Comparison of ENCODE assay signal across 13 mouse cellular contexts in genomic region chr5:143704875-143705658, GRCm38 (mm10). TPM values are rescaled to one million over a fixed set of nuclear protein-coding genes. Genes with fewer than 3 reads are reported as not detected.
DNase-seq lines count a peak whose midpoint lies in the region; ATAC-seq and TF ChIP-seq lines count a peak whose summit lies in the region.
"Had no signal": no experiment of that assay in that cellular context is flagged by ENCODE, and none has a peak within 500 bp of the region (broad histone marks: within the 10 kb centered on the region; RNA-seq: fewer than 3 reads in every experiment).

No protein-coding gene starts in this region.

- WGBS in heart, embryonic 11.5 days (ENCODE audit: insufficient replicate concordance): 76% methylated on average over 13 of the region's 13 CpGs
- WGBS in heart, adult 2 months: 68% methylated on average over 13 of the region's 13 CpGs
- 78% methylated on average over 13 of the region's 13 CpGs for WGBS in liver, embryonic 14.5 days (ENCODE audit: insufficient replicate concordance)

- H3K4me2 ChIP-seq in heart, embryonic 11.5 days: no peak overlapping the region
- no peak overlapping the region for H3K4me2 ChIP-seq in liver, embryonic 14.5 days (ENCODE audit: low read depth)
- H3K4me2 ChIP-seq: limb, embryonic 15.5 days had no signal

- H3K36me3 ChIP-seq in heart, embryonic 11.5 days (ENCODE audit: control insufficient read depth, insufficient read depth, low read length): peaks cover 15% of the 10 kb centered on the region; the same call in 1 of the 2 replicates
- H3K36me3 ChIP-seq in heart, adult 2 months (ENCODE audit: control insufficient read depth, insufficient read depth, low read length): no peaks in the 10 kb centered on the region
- H3K36me3 ChIP-seq in liver, embryonic 14.5 days (replicated peaks; ENCODE audit: control insufficient read depth, insufficient read depth, low read depth): peaks cover 71% of the 10 kb centered on the region

- no peak for TF ChIP-seq POLR2A in heart, adult 2 months (IDR thresholded peaks at IDR 0.05; ENCODE audit: insufficient read depth, low read depth, low read length)

- H3K27ac ChIP-seq in heart, embryonic 11.5 days (ENCODE audit: low read depth, low read length): peak overlapping the region; percentile 54
- no peak overlapping the region for H3K27ac ChIP-seq in heart, adult 2 months
- 0 out of 2 replicates have a peak overlapping the region, but pooled peaks have one; percentile 13 for H3K27ac ChIP-seq in left cerebral cortex, adult 2 months
- peak overlapping the region; percentile 29; the same call in 1 of the 2 replicates for H3K27ac ChIP-seq in liver, embryonic 14.5 days
- H3K27ac ChIP-seq: limb, embryonic 15.5 days had no signal

- H3K27me3 ChIP-seq in heart, embryonic 11.5 days (ENCODE audit: control insufficient read depth, insufficient read depth, low read length): no peaks in the 10 kb centered on the region
- no peaks in the 10 kb centered on the region for H3K27me3 ChIP-seq in heart, adult 2 months (ENCODE audit: control insufficient read depth, insufficient read depth, low read length)
- H3K27me3 ChIP-seq in liver, embryonic 14.5 days (ENCODE audit: control insufficient read depth, insufficient read depth, low read length): no peaks in the 10 kb centered on the region
- H3K27me3 ChIP-seq: limb, embryonic 15.5 days had no signal

- intact Hi-C loops in heart, adult 2 months (cut with DNase I): no loop called here
- intact Hi-C loops in left cerebral cortex, adult 2 months (cut with DNase I): no loop called here

- H3K9me3 ChIP-seq in heart, embryonic 11.5 days (replicated peaks; ENCODE audit: control insufficient read depth, low read length): no peaks in the 10 kb centered on the region
- H3K9me3 ChIP-seq in liver, embryonic 14.5 days (ENCODE audit: control insufficient read depth, low read length): no peaks in the 10 kb centered on the region
- H3K9me3 ChIP-seq: forebrain, embryonic 10.5 days; limb, embryonic 15.5 days had no signal

- H3K4me1 ChIP-seq in heart, embryonic 11.5 days (ENCODE audit: control insufficient read depth, insufficient read depth, low read length): peaks cover 24% of the 10 kb centered on the region
- peaks cover 2% of the 10 kb centered on the region; the same call in 1 of the 2 replicates for H3K4me1 ChIP-seq in heart, adult 2 months (ENCODE audit: control insufficient read depth, insufficient read depth, low read length)
- peaks cover 15 to 20% of the 10 kb centered on the region in 2 experiments for H3K4me1 ChIP-seq in liver, embryonic 14.5 days (replicated peaks; ENCODE audit: control insufficient read depth in 2 of 2, insufficient read depth in 2 of 2, low read length in 1 of 2)
- H3K4me1 ChIP-seq: forebrain, embryonic 10.5 days had no signal

- no peak for TF ChIP-seq CTCF in heart, adult 2 months (IDR thresholded peaks at IDR 0.05)
- TF ChIP-seq CTCF in left cerebral cortex, adult 2 months (IDR thresholded peaks at IDR 0.05): no peak
- no peak for TF ChIP-seq CTCF in liver, embryonic 14.5 days (IDR thresholded peaks at IDR 0.05; ENCODE audit: low read depth)

- H3K79me2 ChIP-seq in heart, adult 2 months (replicated peaks; ENCODE audit: control insufficient read depth, insufficient read depth, low read length): no peaks in the 10 kb centered on the region

- H3K4me3 ChIP-seq in heart, embryonic 11.5 days (ENCODE audit: low read depth, low read length): no peak overlapping the region
- no peak overlapping the region for H3K4me3 ChIP-seq in heart, adult 2 months
- H3K4me3 ChIP-seq in left cerebral cortex, adult 2 months: no peak overlapping the region
- no peak overlapping the region for H3K4me3 ChIP-seq in liver, embryonic 14.5 days (ENCODE audit: insufficient read depth in 1 of 2, low read depth in 2 of 2, low read length in 2 of 2)
- H3K4me3 ChIP-seq: forebrain, embryonic 10.5 days; limb, embryonic 15.5 days; myocyte had no signal

- no peak for DNase-seq in heart, adult 2 months
- no peak for DNase-seq in left cerebral cortex, adult 2 months (ENCODE audit: extremely low spot score in 1 of 2, low spot score in 2 of 2)
- DNase-seq in left cerebral cortex, adult 8-10 months (ENCODE audit: low spot score in 2 of 2): no peak
- DNase-seq in cerebellum, adult 11 months: peak; percentile 54
- no peak for DNase-seq in liver, embryonic 14.5 days (ENCODE audit: low read depth in 3 of 3, low spot score in 3 of 3)
- DNase-seq in retina, embryonic 14.5 days (ENCODE audit: low spot score): no peak
- DNase-seq: kidney, adult 2 months; thymus, postnatal 25 days had no signal

- TF ChIP-seq EP300 in heart, adult 2 months (IDR thresholded peaks at IDR 0.05; ENCODE audit: insufficient read depth, low read depth, low read length): no peak
- no peak for TF ChIP-seq EP300 in liver, embryonic 14.5 days (IDR thresholded peaks at IDR 0.05; ENCODE audit: low read depth)

- no peak for ATAC-seq in heart, embryonic 11.5 days (replicated peaks; ENCODE audit: insufficient number of reproducible peaks, low FRiP score, low TSS enrichment)
- no peak for ATAC-seq in liver, embryonic 14.5 days (ENCODE audit: insufficient read depth)
- no peak for ATAC-seq in megakaryocyte-erythroid progenitor cell, adult 5-6 weeks (replicated peaks; ENCODE audit: low FRiP score, low TSS enrichment, poor library complexity, severe bottlenecking)

- H3K9ac ChIP-seq in heart, embryonic 11.5 days (ENCODE audit: low read depth, low read length): no peak overlapping the region
- H3K9ac ChIP-seq in heart, adult 2 months (ENCODE audit: low read depth, low read length): no peak overlapping the region
- H3K9ac ChIP-seq in liver, embryonic 14.5 days (replicated peaks): peak overlapping the region; percentile 18; the same call in 1 of the 2 replicates
- H3K9ac ChIP-seq: limb, embryonic 15.5 days had no signal

RNA-seq across cellular contexts. Expression of gene Usp42, which starts 27.0 kb away (rescaled TPM):
- 14.3 and 16.2 TPM in 2 replicates for polyA plus RNA-seq in heart, embryonic 11.5 days (2014; fragmentation: Nextera tagmentation; extraction: Ambion mirVana)
- total RNA-seq in heart, adult 2 months (2021): 1 to 10 TPM; 5.3 to 6.2 TPM
- polyA plus RNA-seq in heart, adult 2 months (2012; rRNA removed): 2.5 and 3.9 TPM in 2 replicates
- total RNA-seq in left cerebral cortex, adult 2 months (2021): 10 to 100 TPM; 25.2 to 25.4 TPM
- total RNA-seq in left cerebral cortex, adult 8-10 months (2022): 10 to 100 TPM; 21.5 to 25.3 (median 23.8) TPM
- polyA plus RNA-seq in liver, embryonic 14.5 days (2012; rRNA removed): 1.4 and 1.7 TPM in 2 replicates
- 2.5 and 4.1 TPM in 2 replicates for polyA plus RNA-seq in liver, embryonic 14.5 days (2014; fragmentation: Nextera tagmentation; extraction: Ambion mirVana)
- 11.0 and 15.7 TPM in 2 replicates for total RNA-seq in megakaryocyte-erythroid progenitor cell, adult 5-6 weeks (2014; fragmentation: Nextera tagmentation)
- 9.2 and 18.7 TPM in 2 replicates for total RNA-seq in megakaryocyte-erythroid progenitor cell, adult 5-6 weeks (2017)
